Mouse (Mus musculus) erythroblast, adult 5-6 weeks (primary cell): ENCODE data around the gene Hccs. TPM values are rescaled to one million over a fixed set of nuclear protein-coding genes. Genes with fewer than 3 reads are reported as not detected.

ENCODE experiments used
- ATAC-seq: replicated peaks from 2 replicates; pipeline ENCODE4 v1.8.0; 2016; ENCODE audit warnings: moderate number of reproducible peaks, mild to moderate bottlenecking, moderate TSS enrichment, inconsistent platforms; ENCODE audit not compliant: poor library complexity, low FRiP score, severe bottlenecking
- total RNA-seq, 2 experiments: library from RNA; stranded (forward) in 1 of 2; stranded (reverse) in 1 of 2; fragments of 150-400 nt in 1 of 2; fragments of 200-764, 138-1000 nt in 1 of 2; gene quantifications; 2 replicates each; pipeline versions ENCODE4 v1.2.3 to v1.2.4; 2015 to 2017; ENCODE audit warnings: low replicate concordance in 2 of 2

Hccs gene
- total RNA-seq, 2 experiments from 2014 or later: 6.0 to 9.4 TPM

DNA sequence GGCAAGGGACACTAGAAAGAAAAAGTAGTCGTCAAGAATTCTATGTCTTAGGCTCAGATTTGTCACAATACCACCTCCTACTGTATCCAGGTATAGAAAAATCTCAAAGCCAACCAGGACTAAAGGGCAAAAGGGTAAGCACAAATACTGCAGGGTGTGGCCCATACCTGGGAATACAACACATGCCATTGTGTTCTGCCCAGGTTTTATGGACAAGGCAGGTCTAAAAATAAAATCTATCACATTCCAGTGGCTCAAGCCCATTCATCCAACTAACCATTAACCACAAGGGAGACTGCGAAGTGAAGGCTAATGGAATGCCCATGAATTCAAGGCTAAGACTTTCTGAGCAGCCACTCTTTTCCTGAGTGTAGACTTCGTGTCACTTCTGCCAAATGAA, 110.2 kb downstream of the Hccs start:
- ATAC-seq: no peak

Other genes starting within 250 kb of the Hccs start
- not detected in 2 replicates for gene Amelx, start 133.2 kb downstream of the Hccs start, total RNA-seq (2015; ENCODE audit: low replicate concordance)
- gene Amelx, start 133.2 kb downstream of the Hccs start, total RNA-seq (2017; ENCODE audit: low replicate concordance): not detected in 2 replicates